Mouse (Mus musculus) adrenal gland, adult 18-20 months (tissue): ENCODE measurements around the gene Lrrc3. TPM values are rescaled to one million over a fixed set of nuclear protein-coding genes. Genes with fewer than 3 reads are reported as not detected.
"Not testable (repeated sequence)": the region's sequence is repeated elsewhere in the genome, so short reads cannot be mapped to it uniquely, and the experiment has no call there.

Source experiments
- DNase-seq, 2 experiments: peaks; one replicate each; pipeline ENCODE4 v3.0.0; 2021 to 2022; ENCODE audit warnings: low spot score in 2 of 2
- long read RNA-seq, 2 experiments: library from polyadenylated mRNA; stranded (forward); transcript quantifications; one replicate each; pipeline ENCODE4 v2.0.0; 2021
- total RNA-seq, 2 experiments: library from RNA; stranded (reverse); gene quantifications; 1 replicate in 1 of 2; 2 replicates in 1 of 2; pipeline ENCODE4 v1.2.3; 2021

Lrrc3 gene
- 1 to 10 TPM; 3.9 to 6.8 TPM for total RNA-seq
- long read RNA-seq, experiment 1: 0 reads
- long read RNA-seq, experiment 2, full-length matches to known transcripts: 1 of 1 reads
- long read RNA-seq, experiment 2, partial matches to known transcripts: 0 of 1 reads
- long read RNA-seq, experiment 2, other reads (novel, unspliced or antisense): 0 of 1 reads

- DNase-seq: peak; percentile 50
Measured at GRCm38 (mm10) chr10:77902211-77902893, at the start of gene Lrrc3. Gene Lrrc3, minus strand, starts transcription at chr10:77902536.

- DNase-seq: not testable (repeated sequence)
Measured at GRCm38 (mm10) chr10:77950468-77950867, 48.1 kb upstream of the Lrrc3 start.

GRCm38 (mm10) chr10:77939685-77940084, 37.3 kb upstream of the Lrrc3 start:
- no peak for DNase-seq

- DNase-seq: no peak
Measured at GRCm38 (mm10) chr10:77927375-77927774, 25.0 kb upstream of the Lrrc3 start.

- peak; percentile 56 to 71 for DNase-seq
Measured at GRCm38 (mm10) chr10:77926140-77926539, 23.8 kb upstream of the Lrrc3 start.

GRCm38 (mm10) chr10:77922681-77923080, 20.3 kb upstream of the Lrrc3 start:
- no peak for DNase-seq

GRCm38 (mm10) chr10:77921009-77921408, 18.7 kb upstream of the Lrrc3 start:
- DNase-seq: no peak

- peak; percentile 79 to 80 for DNase-seq
Measured at GRCm38 (mm10) chr10:77916636-77917335, 14.4 kb upstream of the Lrrc3 start.

GRCm38 (mm10) chr10:77913292-77913691, 11.0 kb upstream of the Lrrc3 start:
- no peak for DNase-seq

GRCm38 (mm10) chr10:77912605-77913004, 10.3 kb upstream of the Lrrc3 start:
- DNase-seq: peak in 1 of 2 experiments; percentile 43

GRCm38 (mm10) chr10:77902894-77903715, 769 bp upstream of the Lrrc3 start:
- peak in 1 of 2 experiments; percentile 20 for DNase-seq

GRCm38 (mm10) chr10:77901871-77902210, 495 bp downstream of the Lrrc3 start:
- no peak for DNase-seq

GRCm38 (mm10) chr10:77900903-77901818, 1.2 kb downstream of the Lrrc3 start:
- no peak for DNase-seq

- DNase-seq: no peak
Measured at GRCm38 (mm10) chr10:77900126-77900525, 2.2 kb downstream of the Lrrc3 start.

GRCm38 (mm10) chr10:77895562-77895961, 6.8 kb downstream of the Lrrc3 start:
- DNase-seq: no peak

GRCm38 (mm10) chr10:77890987-77891565, 11.3 kb downstream of the Lrrc3 start:
- no peak for DNase-seq

- DNase-seq: no peak
Measured at GRCm38 (mm10) chr10:77886007-77886747, 16.2 kb downstream of the Lrrc3 start.

- DNase-seq: no peak
Measured at GRCm38 (mm10) chr10:77882553-77882952, 19.8 kb downstream of the Lrrc3 start.

- no peak for DNase-seq
Measured at GRCm38 (mm10) chr10:77880305-77880704, 22.0 kb downstream of the Lrrc3 start.
